28 mouse cellular contexts compared by ENCODE assay signal in the genomic region with DNA sequence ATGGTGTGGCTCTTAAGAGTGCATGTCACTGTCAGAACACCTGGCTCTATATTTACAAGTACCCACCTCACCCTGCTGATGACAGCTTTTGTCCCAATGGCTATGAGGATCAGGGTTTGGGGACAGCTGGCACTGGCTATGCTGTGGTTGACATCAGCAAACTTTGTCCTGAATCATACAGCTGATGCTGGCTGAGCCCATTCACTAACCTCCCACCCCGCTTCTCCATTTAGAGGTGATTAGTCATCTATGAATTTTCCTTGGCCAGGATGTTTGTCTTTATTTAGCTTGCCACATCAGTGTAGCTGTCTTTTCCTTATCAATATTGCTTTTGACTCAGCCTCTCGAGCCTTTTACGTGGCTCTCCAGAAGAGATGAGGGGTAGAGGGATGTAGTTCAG. TPM values are rescaled to one million over a fixed set of nuclear protein-coding genes. Genes with fewer than 3 reads are reported as not detected.
"Had no signal": no experiment of that assay in that cellular context is flagged by ENCODE, and none has a peak within 500 bp of the region (broad histone marks: within the 10 kb centered on the region; RNA-seq: fewer than 3 reads in every experiment).

No protein-coding gene starts in this region.

- DNase-seq: kidney, adult 9 months; kidney, postnatal 14 days; layer of hippocampus, adult 9-11 months; liver, embryonic 13.5 days; lung, adult 2 months; lung, postnatal 14 days; lung, postnatal 4 days; midbrain, embryonic 14.5 days; right cerebral cortex, adult 18-20 months; thymus, adult 2 months; thymus, postnatal 14 days; thymus, postnatal 4 days had no signal

RNA-seq across cellular contexts. Expression of a gene that starts 17.4 kb away (rescaled TPM):
- total RNA-seq: megakaryocyte progenitor cell, adult 5-6 weeks; megakaryocyte-erythroid progenitor cell, adult 5-6 weeks had no signal
- polyA plus RNA-seq: limb, embryonic 11.5 days; midbrain, embryonic 11.5 days; neural tube, embryonic 12.5 days had no signal

RNA-seq across cellular contexts. Expression of a gene that starts 22.2 kb away (rescaled TPM):
- total RNA-seq: layer of hippocampus, adult 2 months; layer of hippocampus, postnatal 25 days; left cerebral cortex, postnatal 10 days; left cerebral cortex, postnatal 36 days; liver, adult 2 months; megakaryocyte progenitor cell, adult 5-6 weeks; megakaryocyte-erythroid progenitor cell, adult 5-6 weeks; midbrain, postnatal 0 days had no signal
- polyA plus RNA-seq: kidney, embryonic 16.5 days; limb, embryonic 11.5 days; liver, embryonic 13.5 days; liver, embryonic 16.5 days; midbrain, embryonic 11.5 days; midbrain, embryonic 14.5 days; neural tube, embryonic 12.5 days; small intestine, adult 2 months; spleen, adult 2 months; stomach, embryonic 16.5 days had no signal
